Mouse (Mus musculus) adipose tissue, adult 10 weeks (tissue): ENCODE results near the gene Parp8. TPM values are rescaled to one million over a fixed set of nuclear protein-coding genes. Genes with fewer than 3 reads are reported as not detected.

Experiments used
- polyA plus RNA-seq: library from polyadenylated mRNA; stranded (reverse); fragments of 350-450 nt; fragmentation: Illumina TruSeq; extraction: RNeasy Lipid Tissue Mini Kit (QIAGEN cat#74804); gene quantifications from one replicate; pipeline ENCODE4 v1.2.3, GENCODE M21; 2014; ENCODE audit warnings: low read depth, low replicate concordance

Parp8 gene
- 17.3 TPM for polyA plus RNA-seq

GRCm38 (mm10) chr13:117025226-117026067 lies at the start of gene Parp8:
Gene Parp8, minus strand, starts transcription at chr13:117025537.

Other genes with a start within 250 kb of the Parp8 start
- gene Emb, start 183.0 kb upstream of the Parp8 start, polyA plus RNA-seq = 63.4 TPM
- gene Gm17509, start 195.5 kb upstream of the Parp8 start, polyA plus RNA-seq = 0.29 TPM